Mouse (Mus musculus): Measurements from ENCODE around the gene Spert. TPM values are rescaled to one million over a fixed set of nuclear protein-coding genes. Genes with fewer than 3 reads are reported as not detected.

Spert gene
- total and polyA plus RNA-seq, 3 experiments, result 0.04 TPM; not detected in 2

GRCm38 (mm10) chr14:75579010-75579409 lies 13.9 kb downstream of the Spert start:
- TF ChIP-seq MYB (IDR thresholded peaks at IDR 0.05; ENCODE audit: low read depth, low read length) (peak; percentile 84), RCOR1 (IDR thresholded peaks at IDR 0.05; ENCODE audit: low read depth, low read length) (peak; percentile 83), SIN3A (IDR thresholded peaks at IDR 0.05; ENCODE audit: low read length) (peak; percentile 49; the same call in 1 of the 2 replicates), ELF1 (IDR thresholded peaks at IDR 0.05; ENCODE audit: low read depth, low read length) (peak; percentile 55; the same call in 1 of the 2 replicates), TCF12 (IDR thresholded peaks at IDR 0.05; ENCODE audit: low read depth, low read length) (peak; percentile 85), GABPA (IDR thresholded peaks at IDR 0.05; ENCODE audit: low read depth, low read length) (no peak), MAZ (IDR thresholded peaks at IDR 0.05; ENCODE audit: low read depth, low read length) (no peak), GATA1 (IDR thresholded peaks at IDR 0.05; ENCODE audit: low read depth, low read length) (peak; percentile 90), MXI1 (IDR thresholded peaks at IDR 0.05; ENCODE audit: low read depth, low read length) (0 out of 2 replicates have a peak, but pooled peaks have one; percentile 27), TBP (IDR thresholded peaks at IDR 0.05; ENCODE audit: low read depth, low read length) (0 out of 2 replicates have a peak, but pooled peaks have one; percentile 47), EP300 (IDR thresholded peaks at IDR 0.05; ENCODE audit: low read depth in 1 of 2, low read length in 2 of 2) (peak; percentile 95), USF2 (IDR thresholded peaks at IDR 0.05; ENCODE audit: borderline replicate concordance in 1 of 2, insufficient read depth in 1 of 2, low read depth in 1 of 2, low read length in 2 of 2) (no peak), CTCF (IDR thresholded peaks at IDR 0.05 in 2 of 3, conservative IDR thresholded peaks at IDR 0.05 in 1 of 3; ENCODE audit: control insufficient read depth in 1 of 3, insufficient read depth in 1 of 3, low read depth in 2 of 3, low read length in 3 of 3, poor library complexity in 1 of 3, severe bottlenecking in 1 of 3) (no peak), ETS1 (IDR thresholded peaks at IDR 0.05; ENCODE audit: low read depth, low read length) (peak; percentile 81), MYC (IDR thresholded peaks at IDR 0.05; ENCODE audit: low read depth, low read length) (0 out of 2 replicates have a peak, but pooled peaks have one; percentile 32), MAX (IDR thresholded peaks at IDR 0.05; ENCODE audit: low read length) (no peak)

DNA sequence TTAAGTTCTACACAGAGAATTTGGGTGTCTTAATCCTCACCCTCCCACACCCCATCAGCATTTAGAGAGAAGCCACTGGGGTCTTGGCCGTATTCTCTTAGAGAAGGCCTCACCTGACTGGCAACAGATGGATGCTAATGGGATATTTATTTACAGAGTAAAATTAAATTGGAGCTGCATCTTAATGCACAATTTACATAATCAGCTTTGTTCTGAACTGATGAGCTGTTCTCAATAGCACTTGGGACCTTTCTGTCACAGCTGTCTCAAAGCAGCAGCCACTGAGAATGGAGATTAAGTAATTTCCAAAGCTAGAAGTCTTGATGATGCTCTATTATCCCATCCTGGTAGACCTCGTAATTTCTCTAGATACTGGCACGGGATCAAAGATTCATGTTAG lies 26.6 kb downstream of the Spert start:
- DNase-seq (ENCODE audit: low read depth, low spot score), result no peak

More at GRCm38 (mm10) chr14:75579010-75579409, 13.9 kb downstream of the Spert start:
- H3K9ac ChIP-seq (ENCODE audit: control insufficient read depth, low read depth, low read length, poor library complexity, severe bottlenecking), result 0 out of 2 replicates have a peak overlapping the region, but pooled peaks have one; percentile 4
- no peaks in the 10 kb centered on the region for H3K27me3 ChIP-seq (ENCODE audit: control insufficient read depth in 1 of 2, insufficient read depth in 2 of 2, low read length in 2 of 2)
- DNase-seq (ENCODE audit: low read depth, low spot score), result peak; percentile 91
- no peaks in the 10 kb centered on the region for H3K79me2 ChIP-seq (ENCODE audit: control insufficient read depth, insufficient read depth, low read length, poor library complexity)
- H3K4me1 ChIP-seq (ENCODE audit: control insufficient read depth in 1 of 2, insufficient read depth in 2 of 2, low read length in 2 of 2), result peaks cover 15 to 21% of the 10 kb centered on the region in 2 experiments
- H3K36me3 ChIP-seq (ENCODE audit: control insufficient read depth in 1 of 2, insufficient read depth in 2 of 2, low read length in 2 of 2), result peaks cover 0 to 14% of the 10 kb centered on the region in 2 experiments; a peak in 2 of 4 replicates
- H3K4me3 ChIP-seq (ENCODE audit: control insufficient read depth in 1 of 2, insufficient read depth in 1 of 2, low read depth in 2 of 2, low read length in 2 of 2), result peak overlapping the region in 1 of 2 experiments; percentile 25; a peak in 1 of 4 replicates
- no peaks in the 10 kb centered on the region for H3K9me3 ChIP-seq (replicated peaks; ENCODE audit: insufficient read depth, low read length)
- peak overlapping the region; percentile 62 for H3K27ac ChIP-seq (ENCODE audit: control insufficient read depth, low read depth, low read length)

More for the DNA sequence above, 26.6 kb downstream of the Spert start:
- no peak overlapping the region for H3K9ac ChIP-seq (ENCODE audit: control insufficient read depth, low read depth, low read length, poor library complexity, severe bottlenecking)
- no peak for TF ChIP-seq BHLHE40 (IDR thresholded peaks at IDR 0.05; ENCODE audit: borderline replicate concordance, low read depth, low read length)
- TF ChIP-seq ZNF384 (IDR thresholded peaks at IDR 0.05; ENCODE audit: low read depth, low read length), result no peak
- no peak for TF ChIP-seq TCF12 (IDR thresholded peaks at IDR 0.05; ENCODE audit: low read depth, low read length)
- no peak for TF ChIP-seq GATA1 (IDR thresholded peaks at IDR 0.05; ENCODE audit: low read depth, low read length)
- TF ChIP-seq POLR2A (IDR thresholded peaks at IDR 0.05; ENCODE audit: control insufficient read depth in 1 of 2, insufficient read depth in 1 of 2, low read depth in 1 of 2, low read length in 2 of 2, poor library complexity in 1 of 2), result no peak
- peaks cover 6 to 8% of the 10 kb centered on the region in 2 experiments; a peak in 3 of 4 replicates for H3K4me1 ChIP-seq (ENCODE audit: control insufficient read depth in 1 of 2, insufficient read depth in 2 of 2, low read length in 2 of 2)
- no peaks in the 10 kb centered on the region for H3K79me2 ChIP-seq (ENCODE audit: control insufficient read depth, insufficient read depth, low read length, poor library complexity)
- no peak overlapping the region for H3K27ac ChIP-seq (ENCODE audit: control insufficient read depth, low read depth, low read length)
- H3K4me3 ChIP-seq (ENCODE audit: control insufficient read depth in 1 of 2, insufficient read depth in 1 of 2, low read depth in 2 of 2, low read length in 2 of 2), result no peak overlapping the region
- H3K27me3 ChIP-seq (ENCODE audit: control insufficient read depth in 1 of 2, insufficient read depth in 2 of 2, low read length in 2 of 2), result no peaks in the 10 kb centered on the region; a peak in 2 of 4 replicates
- no peaks in the 10 kb centered on the region for H3K9me3 ChIP-seq (replicated peaks; ENCODE audit: insufficient read depth, low read length)
- H3K36me3 ChIP-seq (ENCODE audit: control insufficient read depth in 1 of 2, insufficient read depth in 2 of 2, low read length in 2 of 2), result peaks cover 0 to 2% of the 10 kb centered on the region in 2 experiments; a peak in 1 of 4 replicates
